Mouse (Mus musculus) CD4-positive, CD25-positive, alpha-beta regulatory T cell (primary cell): Measurements from ENCODE around the gene Rnf152. TPM values are rescaled to one million over a fixed set of nuclear protein-coding genes. Genes with fewer than 3 reads are reported as not detected.

Source experiments
- polyA plus RNA-seq: library from polyadenylated mRNA; unstranded; fragments of 100-300 nt; shearing (Covaris generic); gene quantifications from one replicate; pipeline ENCODE4 v1.2.1, GENCODE M21; 2017

The Rnf152 gene
- polyA plus RNA-seq, result 0.08 TPM

GRCm38 (mm10) chr1:105356291-105357011, at the start of gene Rnf152:
TSS of gene Rnf152 (minus strand) at chr1:105356710.

